Mouse (Mus musculus) heart, embryonic 14.5 days (tissue): Measurements from ENCODE around the gene Nhlh1. TPM values are rescaled to one million over a fixed set of nuclear protein-coding genes. Genes with fewer than 3 reads are reported as not detected.

Experiments used
- polyA plus RNA-seq: library from polyadenylated mRNA; unstranded; fragments of >200 nt; fragmentation: Nextera tagmentation; extraction: Ambion mirVana; gene quantifications from 2 replicates; pipeline ENCODE4 v1.2.1, GENCODE M21; 2014

Gene Nhlh1
- polyA plus RNA-seq, 1 experiment from 2014 or later = not detected

Other genes starting within 250 kb of the Nhlh1 start
- gene Cd84, start 217.9 kb downstream of the Nhlh1 start, polyA plus RNA-seq = 2.0 and 2.1 TPM in 2 replicates
- gene Gm10521, start 161.9 kb downstream of the Nhlh1 start, polyA plus RNA-seq = not detected in 2 replicates
- 0.14 and 0.22 TPM in 2 replicates for gene Slamf6, start 140.1 kb downstream of the Nhlh1 start, polyA plus RNA-seq
- gene Vangl2, start 29.1 kb downstream of the Nhlh1 start, polyA plus RNA-seq = 9.2 and 10.0 TPM in 2 replicates
- gene Copa, start 25.0 kb upstream of the Nhlh1 start, polyA plus RNA-seq = 157 and 163 TPM in 2 replicates
- gene Ncstn, start 25.2 kb upstream of the Nhlh1 start, polyA plus RNA-seq = 120 TPM in 2 replicates
- 119 and 136 TPM in 2 replicates for gene Pex19, start 69.2 kb upstream of the Nhlh1 start, polyA plus RNA-seq
- 101 and 104 TPM in 2 replicates for gene Dcaf8, start 90.5 kb upstream of the Nhlh1 start, polyA plus RNA-seq
- gene Pea15a, start 149.2 kb upstream of the Nhlh1 start, polyA plus RNA-seq = 160 and 166 TPM in 2 replicates
- gene Casq1, start 162.3 kb upstream of the Nhlh1 start, polyA plus RNA-seq = 138 and 148 TPM in 2 replicates
- 0.23 and 0.26 TPM in 2 replicates for gene Atp1a4, start 200.8 kb upstream of the Nhlh1 start, polyA plus RNA-seq
- 20.7 and 24.7 TPM in 2 replicates for gene Igsf8, start 204.1 kb upstream of the Nhlh1 start, polyA plus RNA-seq
- 5.3 and 7.3 TPM in 2 replicates for gene Atp1a2, start 240.5 kb upstream of the Nhlh1 start, polyA plus RNA-seq